10 mouse cellular contexts compared by ENCODE assay signal in genomic region chr15:90237657-90238056, GRCm38 (mm10). TPM values are rescaled to one million over a fixed set of nuclear protein-coding genes. Genes with fewer than 3 reads are reported as not detected.
DNase-seq lines count a peak whose midpoint lies in the region; ATAC-seq and TF ChIP-seq lines count a peak whose summit lies in the region.
"Had no signal": no experiment of that assay in that cellular context is flagged by ENCODE, and none has a peak within 500 bp of the region (broad histone marks: within the 10 kb centered on the region; RNA-seq: fewer than 3 reads in every experiment).

No protein-coding gene starts in this region.

- H3K36me3 ChIP-seq in liver, embryonic 14.5 days (replicated peaks; ENCODE audit: control insufficient read depth, insufficient read depth, low read depth), result no peaks in the 10 kb centered on the region
- no peaks in the 10 kb centered on the region; the same call in 1 of the 2 replicates for H3K36me3 ChIP-seq in liver, embryonic 11.5 days (ENCODE audit: control insufficient read depth, insufficient read depth, low read length)
- peaks cover 5% of the 10 kb centered on the region for H3K36me3 ChIP-seq in neural tube, embryonic 15.5 days

- WGBS in liver, embryonic 14.5 days (ENCODE audit: insufficient replicate concordance), result 56% methylated on average over 2 of the region's 2 CpGs
- WGBS in liver, embryonic 11.5 days, result 51% methylated on average over 2 of the region's 2 CpGs
- 38% methylated on average over 2 of the region's 2 CpGs for WGBS in neural tube, embryonic 15.5 days

- no peak for TF ChIP-seq EP300 in liver, embryonic 14.5 days (IDR thresholded peaks at IDR 0.05; ENCODE audit: low read depth)

- no peak overlapping the region for H3K4me2 ChIP-seq in liver, embryonic 14.5 days (ENCODE audit: low read depth)
- H3K4me2 ChIP-seq in liver, embryonic 11.5 days, result no peak overlapping the region
- H3K4me2 ChIP-seq in neural tube, embryonic 15.5 days, result no peak overlapping the region
- H3K4me2 ChIP-seq: heart, embryonic 13.5 days had no signal

- H3K4me1 ChIP-seq in liver, embryonic 14.5 days (replicated peaks; ENCODE audit: control insufficient read depth in 2 of 2, insufficient read depth in 2 of 2, low read length in 1 of 2), result no peaks in the 10 kb centered on the region
- no peaks in the 10 kb centered on the region for H3K4me1 ChIP-seq in liver, embryonic 11.5 days (replicated peaks; ENCODE audit: control insufficient read depth, insufficient read depth, low read length)
- 0 out of 2 replicates have a peak, but pooled peaks cover 3% of the 10 kb centered on the region for H3K4me1 ChIP-seq in neural tube, embryonic 15.5 days
- H3K4me1 ChIP-seq: heart, embryonic 13.5 days had no signal

- no peaks in the 10 kb centered on the region for H3K27me3 ChIP-seq in liver, embryonic 14.5 days (ENCODE audit: control insufficient read depth, insufficient read depth, low read length)
- H3K27me3 ChIP-seq in liver, embryonic 11.5 days (replicated peaks; ENCODE audit: control insufficient read depth, insufficient read depth, low read length), result no peaks in the 10 kb centered on the region
- no peaks in the 10 kb centered on the region for H3K27me3 ChIP-seq in neural tube, embryonic 15.5 days (replicated peaks)
- H3K27me3 ChIP-seq: heart, embryonic 13.5 days had no signal

- TF ChIP-seq CTCF in liver, embryonic 14.5 days (IDR thresholded peaks at IDR 0.05; ENCODE audit: low read depth), result peak; percentile 25; the same call in 1 of the 2 replicates

- ATAC-seq in liver, embryonic 14.5 days (ENCODE audit: insufficient read depth), result no peak
- ATAC-seq in liver, embryonic 11.5 days (replicated peaks; ENCODE audit: low FRiP score), result no peak
- no peak for ATAC-seq in neural tube, embryonic 15.5 days (ENCODE audit: low FRiP score)

- H3K4me3 ChIP-seq in liver, embryonic 14.5 days (ENCODE audit: insufficient read depth in 1 of 2, low read depth in 2 of 2, low read length in 2 of 2), result no peak overlapping the region
- no peak overlapping the region for H3K4me3 ChIP-seq in liver, embryonic 11.5 days (ENCODE audit: low read depth, low read length)
- H3K4me3 ChIP-seq in neural tube, embryonic 15.5 days (replicated peaks), result no peak overlapping the region
- H3K4me3 ChIP-seq: heart, embryonic 13.5 days had no signal

- no peaks in the 10 kb centered on the region for H3K9me3 ChIP-seq in liver, embryonic 14.5 days (ENCODE audit: control insufficient read depth, low read length)
- H3K9me3 ChIP-seq in liver, embryonic 11.5 days (ENCODE audit: control insufficient read depth, low read length), result no peaks in the 10 kb centered on the region
- H3K9me3 ChIP-seq in neural tube, embryonic 15.5 days (replicated peaks), result no peaks in the 10 kb centered on the region
- H3K9me3 ChIP-seq: heart, embryonic 13.5 days had no signal

- DNase-seq in gastrocnemius, postnatal 10 days, result peak; percentile 7
- DNase-seq in gastrocnemius, adult 8-10 months (ENCODE audit: low spot score in 2 of 2), result no peak
- DNase-seq in liver, embryonic 14.5 days (ENCODE audit: low read depth in 3 of 3, low spot score in 3 of 3), result no peak
- DNase-seq in liver, embryonic 11.5 days (ENCODE audit: low spot score), result no peak
- peak; percentile 76 for DNase-seq in Muller cell, postnatal 12 days (ENCODE audit: inconsistent ontology term)
- peak; percentile 33 to 48 for DNase-seq in layer of hippocampus, postnatal 10 days (ENCODE audit: low spot score in 2 of 2)
- no peak for DNase-seq in thymus, postnatal 36 days

- H3K9ac ChIP-seq in liver, embryonic 14.5 days (replicated peaks), result no peak overlapping the region
- H3K9ac ChIP-seq in liver, embryonic 11.5 days (ENCODE audit: low read depth, low read length), result no peak overlapping the region
- H3K9ac ChIP-seq in neural tube, embryonic 15.5 days (replicated peaks), result no peak overlapping the region
- H3K9ac ChIP-seq: heart, embryonic 13.5 days had no signal

- H3K27ac ChIP-seq in liver, embryonic 14.5 days, result no peak overlapping the region
- H3K27ac ChIP-seq in liver, embryonic 11.5 days (ENCODE audit: low read depth, low read length), result no peak overlapping the region
- no peak overlapping the region for H3K27ac ChIP-seq in neural tube, embryonic 15.5 days (replicated peaks)
- H3K27ac ChIP-seq: heart, embryonic 13.5 days; macrophage had no signal

RNA-seq across cellular contexts. Expression of gene Alg10b, which starts 13.5 kb away (rescaled TPM):
- 10 to 100 TPM; 14.2 to 15.8 TPM for total RNA-seq in gastrocnemius, postnatal 10 days (2021)
- 10 to 100 TPM; 14.3 to 17.5 (median 17.0) TPM for total RNA-seq in gastrocnemius, adult 8-10 months (2022)
- 4.2 and 5.5 TPM in 2 replicates for polyA plus RNA-seq in liver, embryonic 14.5 days (2012; rRNA removed)
- polyA plus RNA-seq in liver, embryonic 14.5 days (2014; fragmentation: Nextera tagmentation; extraction: Ambion mirVana), result 6.1 and 6.6 TPM in 2 replicates
- polyA plus RNA-seq in liver, embryonic 11.5 days (2014; fragmentation: Nextera tagmentation; extraction: Ambion mirVana), result 20.8 and 21.7 TPM in 2 replicates
- 10 to 100 TPM; 33.9 to 35.3 TPM for total RNA-seq in layer of hippocampus, postnatal 10 days (2021)
- polyA plus RNA-seq in neural tube, embryonic 15.5 days (2015; fragmentation: Nextera tagmentation; extraction: Ambion mirVana), result 38.6 and 39.1 TPM in 2 replicates

Comparison
In these comparisons a context has a peak if more than half of its experiments do, and no peak if none do; other contexts are left out.
1. DNase-seq: peak in gastrocnemius, postnatal 10 days (single experiment), Muller cell, postnatal 12 days (single experiment) and layer of hippocampus, postnatal 10 days (2 of 2); none in gastrocnemius, adult 8-10 months (0 of 2), liver, embryonic 14.5 days (0 of 3), liver, embryonic 11.5 days (single experiment) and thymus, postnatal 36 days (0 of 2).